ENCODE assay signal across 16 mouse cellular contexts in the genomic region with DNA sequence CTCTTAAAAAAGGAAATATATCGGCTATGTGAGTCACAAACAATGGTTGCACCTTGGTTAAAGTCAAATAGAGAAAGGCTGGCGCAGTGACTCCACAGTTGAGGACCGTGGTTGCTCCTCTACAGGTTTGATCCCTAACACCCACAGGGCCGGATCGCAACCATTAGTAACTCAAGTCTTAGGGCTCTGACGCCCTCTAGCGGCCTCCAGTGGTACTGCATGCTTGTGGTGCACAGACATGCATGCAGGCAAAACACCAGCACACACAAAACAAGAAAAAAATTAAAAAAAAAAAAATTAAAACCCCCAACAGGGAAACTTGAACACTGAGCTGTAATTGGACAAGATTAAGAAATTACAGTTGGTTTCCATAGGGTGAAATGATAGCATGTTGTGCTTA.
DNase-seq lines count a peak whose midpoint lies in the region; ATAC-seq and TF ChIP-seq lines count a peak whose summit lies in the region.
"Had no signal": no experiment of that assay in that cellular context is flagged by ENCODE, and none has a peak within 500 bp of the region (broad histone marks: within the 10 kb centered on the region; RNA-seq: fewer than 3 reads in every experiment).

No protein-coding gene starts in this region.

- H3K4me2 ChIP-seq in lung, postnatal 0 days (replicated peaks; ENCODE audit: low read depth, low read length) = no peak overlapping the region
- no peak overlapping the region for H3K4me2 ChIP-seq in stomach, postnatal 0 days (replicated peaks; ENCODE audit: low read depth)
- no peak overlapping the region for H3K4me2 ChIP-seq in forebrain, embryonic 16.5 days (ENCODE audit: low read length)
- H3K4me2 ChIP-seq: liver, embryonic 15.5 days; neural tube, embryonic 13.5 days had no signal

- no peaks in the 10 kb centered on the region for H3K9me3 ChIP-seq in lung, postnatal 0 days (ENCODE audit: low read length)
- H3K9me3 ChIP-seq in stomach, postnatal 0 days (ENCODE audit: control insufficient read depth, low read length) = no peaks in the 10 kb centered on the region
- no peaks in the 10 kb centered on the region for H3K9me3 ChIP-seq in forebrain, embryonic 16.5 days (ENCODE audit: control insufficient read depth, low read length)
- H3K9me3 ChIP-seq: liver, embryonic 15.5 days; midbrain, embryonic 10.5 days; neural tube, embryonic 13.5 days had no signal

- no peak for DNase-seq in heart, adult 2 months
- no peak for DNase-seq in heart, adult 18-20 months
- DNase-seq in lung, postnatal 0 days (ENCODE audit: low spot score) = no peak
- no peak for DNase-seq in lung, adult 18-20 months
- DNase-seq in NIH3T3 (ENCODE audit: low read depth) = peak; percentile 13
- no peak for DNase-seq in stomach, postnatal 0 days (ENCODE audit: low spot score)
- no peak for DNase-seq in gastrocnemius, postnatal 25 days
- DNase-seq: adrenal gland, postnatal 10 days; cerebellum, postnatal 25 days; gastrocnemius, postnatal 36 days; heart, postnatal 14 days; kidney, adult 11 months had no signal

- H3K9ac ChIP-seq in heart, adult 2 months (ENCODE audit: low read depth, low read length) = no peak overlapping the region
- H3K9ac ChIP-seq in lung, postnatal 0 days (replicated peaks; ENCODE audit: low read depth) = no peak overlapping the region
- no peak overlapping the region for H3K9ac ChIP-seq in stomach, postnatal 0 days (ENCODE audit: low read length)
- H3K9ac ChIP-seq in forebrain, embryonic 16.5 days (replicated peaks; ENCODE audit: low read depth, low read length) = no peak overlapping the region
- H3K9ac ChIP-seq: liver, embryonic 15.5 days; neural tube, embryonic 13.5 days had no signal

- H3K4me3 ChIP-seq in heart, adult 2 months = no peak overlapping the region
- no peak overlapping the region for H3K4me3 ChIP-seq in lung, postnatal 0 days (ENCODE audit: low read depth, low read length)
- no peak overlapping the region for H3K4me3 ChIP-seq in stomach, postnatal 0 days (ENCODE audit: low read depth, low read length)
- no peak overlapping the region for H3K4me3 ChIP-seq in forebrain, embryonic 16.5 days (replicated peaks; ENCODE audit: low read length)
- H3K4me3 ChIP-seq: liver, embryonic 15.5 days; midbrain, embryonic 10.5 days; neural tube, embryonic 13.5 days had no signal

- intact Hi-C loops in heart, adult 2 months (cut with DNase I) = no loop called here

- peak; percentile 56 for TF ChIP-seq CTCF in heart, adult 2 months (IDR thresholded peaks at IDR 0.05)
- TF ChIP-seq CTCF in lung, postnatal 0 days (IDR thresholded peaks at IDR 0.05) = peak; percentile 43
- peak; percentile 46; the same call in 1 of the 2 replicates for TF ChIP-seq CTCF in stomach, postnatal 0 days (IDR thresholded peaks at IDR 0.05; ENCODE audit: low read depth)

- no peaks in the 10 kb centered on the region for H3K4me1 ChIP-seq in heart, adult 2 months (ENCODE audit: control insufficient read depth, insufficient read depth, low read length)
- H3K4me1 ChIP-seq in lung, postnatal 0 days (ENCODE audit: insufficient read depth, low read depth, low read length) = no peaks in the 10 kb centered on the region
- H3K4me1 ChIP-seq in stomach, postnatal 0 days (replicated peaks; ENCODE audit: control insufficient read depth, insufficient read depth) = no peaks in the 10 kb centered on the region
- H3K4me1 ChIP-seq in forebrain, embryonic 16.5 days (replicated peaks; ENCODE audit: control insufficient read depth, insufficient read depth, low read length) = no peaks in the 10 kb centered on the region
- H3K4me1 ChIP-seq: liver, embryonic 15.5 days had no signal

- no peak overlapping the region for H3K27ac ChIP-seq in heart, adult 2 months
- H3K27ac ChIP-seq in lung, postnatal 0 days (ENCODE audit: low read length) = no peak overlapping the region
- no peak overlapping the region for H3K27ac ChIP-seq in stomach, postnatal 0 days (replicated peaks)
- no peak overlapping the region for H3K27ac ChIP-seq in forebrain, embryonic 16.5 days (ENCODE audit: low read length)
- H3K27ac ChIP-seq: liver, embryonic 15.5 days; midbrain, embryonic 10.5 days had no signal

- no peak for ATAC-seq in lung, postnatal 0 days
- no peak for ATAC-seq in stomach, postnatal 0 days (ENCODE audit: low FRiP score, low TSS enrichment)
- no peak for ATAC-seq in forebrain, embryonic 16.5 days

- H3K36me3 ChIP-seq in heart, adult 2 months (ENCODE audit: control insufficient read depth, insufficient read depth, low read length) = no peaks in the 10 kb centered on the region
- no peaks in the 10 kb centered on the region for H3K36me3 ChIP-seq in lung, postnatal 0 days (ENCODE audit: insufficient read depth, low read length)
- H3K36me3 ChIP-seq in stomach, postnatal 0 days (ENCODE audit: control insufficient read depth, insufficient read depth, low read length) = no peaks in the 10 kb centered on the region
- no peaks in the 10 kb centered on the region for H3K36me3 ChIP-seq in forebrain, embryonic 16.5 days (ENCODE audit: control insufficient read depth, insufficient read depth)
- H3K36me3 ChIP-seq: liver, embryonic 15.5 days; midbrain, embryonic 10.5 days; neural tube, embryonic 13.5 days had no signal

- no peak for TF ChIP-seq POLR2A in heart, adult 2 months (IDR thresholded peaks at IDR 0.05; ENCODE audit: insufficient read depth, low read depth, low read length)

- TF ChIP-seq EP300 in heart, adult 2 months (IDR thresholded peaks at IDR 0.05; ENCODE audit: insufficient read depth, low read depth, low read length) = no peak
- no peak for TF ChIP-seq EP300 in lung, postnatal 0 days (IDR thresholded peaks at IDR 0.05)
- no peak for TF ChIP-seq EP300 in stomach, postnatal 0 days (optimal IDR thresholded peaks at IDR 0.05)

- H3K27me3 ChIP-seq in heart, adult 2 months (ENCODE audit: control insufficient read depth, insufficient read depth, low read length) = no peaks in the 10 kb centered on the region; the same call in 1 of the 2 replicates
- no peaks in the 10 kb centered on the region for H3K27me3 ChIP-seq in lung, postnatal 0 days (replicated peaks; ENCODE audit: insufficient read depth, low read length)
- no peaks in the 10 kb centered on the region for H3K27me3 ChIP-seq in stomach, postnatal 0 days (ENCODE audit: control insufficient read depth, insufficient read depth, low read length)
- 0 out of 2 replicates have a peak, but pooled peaks cover 4% of the 10 kb centered on the region for H3K27me3 ChIP-seq in forebrain, embryonic 16.5 days (replicated peaks; ENCODE audit: control insufficient read depth, insufficient read depth, low read length)

- WGBS in heart, adult 2 months = 63% methylated on average over 7 of the region's 7 CpGs
- WGBS in lung, postnatal 0 days = 62% methylated on average over 7 of the region's 7 CpGs
- WGBS in stomach, postnatal 0 days = 68% methylated on average over 7 of the region's 7 CpGs
- whole genome bisulfite sequencing in forebrain, embryonic 16.5 days = 63% methylated on average over 7 of the region's 7 CpGs

- H3K79me2 ChIP-seq in heart, adult 2 months (replicated peaks; ENCODE audit: control insufficient read depth, insufficient read depth, low read length) = no peaks in the 10 kb centered on the region
